Mouse (Mus musculus): ENCODE results near the gene Sel1l3. TPM values are rescaled to one million over a fixed set of nuclear protein-coding genes. Genes with fewer than 3 reads are reported as not detected.

Sel1l3 gene
- polyA plus RNA-seq, 1 experiment: 28.6 TPM

DNA sequence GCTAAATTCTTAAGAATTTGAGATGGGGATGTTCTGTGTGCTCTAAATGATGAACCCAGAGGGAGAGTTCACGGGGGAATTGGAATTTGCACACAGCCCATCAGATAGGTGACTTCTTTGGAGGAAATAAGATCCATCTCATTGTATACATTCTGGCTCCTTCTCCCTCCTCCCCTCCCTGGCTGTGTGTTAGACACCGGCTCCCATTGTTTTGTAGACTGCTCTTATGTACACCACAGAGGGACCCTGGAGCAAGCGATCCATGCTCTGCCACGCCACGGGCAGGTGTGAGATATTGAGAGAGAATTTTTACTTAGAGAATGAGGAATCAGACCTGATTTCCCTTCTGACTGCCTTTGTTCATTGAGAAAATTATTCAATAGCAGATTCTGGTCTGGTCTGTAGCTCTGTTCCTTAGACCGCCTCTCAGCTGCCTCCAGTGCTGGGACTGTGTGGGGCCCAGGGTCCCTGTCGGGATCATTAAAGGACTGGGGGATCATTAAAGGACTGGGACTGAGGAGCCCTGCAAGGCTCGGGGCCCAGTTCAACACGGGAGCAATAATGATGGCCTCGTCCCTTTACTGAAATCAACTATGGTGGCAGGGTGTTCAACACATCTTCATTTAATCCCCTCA, 67.6 kb downstream of the Sel1l3 start:
- Histone ChIP-seq H3K27ac (ENCODE audit: insufficient read depth, low read depth, low read length) (no peak overlapping the region), H3K36me3 (ENCODE audit: control insufficient read depth, insufficient read depth, low read length) (no peaks in the 10 kb centered on the region), H3K4me3 (ENCODE audit: insufficient read depth, low read depth, low read length) (no peak overlapping the region), H3K27me3 (replicated peaks; ENCODE audit: control insufficient read depth, insufficient read depth, low read length) (no peaks in the 10 kb centered on the region), H3K4me1 (ENCODE audit: control insufficient read depth, insufficient read depth, low read length) (no peaks in the 10 kb centered on the region)
- 65% methylated on average over 10 of the region's 10 CpGs for WGBS
- DNase-seq: no peak
- TF ChIP-seq CTCF (conservative IDR thresholded peaks at IDR 0.05; ENCODE audit: insufficient read depth, insufficient read length, low read depth, low read length) (no peak), POLR2A (IDR thresholded peaks at IDR 0.05; ENCODE audit: low read depth, low read length) (no peak)

DNA sequence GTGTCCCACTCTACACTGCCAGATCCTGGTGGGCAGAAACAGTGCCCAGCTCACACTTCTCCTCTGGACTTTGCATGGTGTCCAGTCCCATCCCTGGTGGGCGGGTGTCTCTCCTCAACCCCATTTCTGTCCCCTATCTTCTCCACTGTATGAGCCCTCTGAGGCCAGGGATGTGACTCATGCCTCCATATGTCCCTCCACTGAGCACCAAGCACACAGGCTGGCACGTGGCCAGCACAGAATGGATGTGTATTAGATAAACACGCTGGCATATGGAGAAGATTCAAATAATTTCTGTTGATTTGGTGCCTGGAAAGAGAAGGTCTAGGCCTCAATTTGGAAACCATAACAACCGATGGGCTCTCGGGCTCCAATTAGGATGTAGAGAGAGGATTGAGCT, 71.1 kb downstream of the Sel1l3 start:
- H3K4me1 ChIP-seq (ENCODE audit: control insufficient read depth, insufficient read depth, low read length): no peaks in the 10 kb centered on the region
- TF ChIP-seq CTCF (conservative IDR thresholded peaks at IDR 0.05; ENCODE audit: insufficient read depth, insufficient read length, low read depth, low read length): no peak
- no peak for TF ChIP-seq POLR2A (IDR thresholded peaks at IDR 0.05; ENCODE audit: low read depth, low read length)
- no peak for DNase-seq
- no peaks in the 10 kb centered on the region for H3K36me3 ChIP-seq (ENCODE audit: control insufficient read depth, insufficient read depth, low read length)
- no peak overlapping the region for H3K27ac ChIP-seq (ENCODE audit: insufficient read depth, low read depth, low read length)
- no peak overlapping the region for H3K4me3 ChIP-seq (ENCODE audit: insufficient read depth, low read depth, low read length)
- WGBS: 84% methylated on average over 5 of the region's 5 CpGs
- H3K27me3 ChIP-seq (replicated peaks; ENCODE audit: control insufficient read depth, insufficient read depth, low read length): no peaks in the 10 kb centered on the region

DNA sequence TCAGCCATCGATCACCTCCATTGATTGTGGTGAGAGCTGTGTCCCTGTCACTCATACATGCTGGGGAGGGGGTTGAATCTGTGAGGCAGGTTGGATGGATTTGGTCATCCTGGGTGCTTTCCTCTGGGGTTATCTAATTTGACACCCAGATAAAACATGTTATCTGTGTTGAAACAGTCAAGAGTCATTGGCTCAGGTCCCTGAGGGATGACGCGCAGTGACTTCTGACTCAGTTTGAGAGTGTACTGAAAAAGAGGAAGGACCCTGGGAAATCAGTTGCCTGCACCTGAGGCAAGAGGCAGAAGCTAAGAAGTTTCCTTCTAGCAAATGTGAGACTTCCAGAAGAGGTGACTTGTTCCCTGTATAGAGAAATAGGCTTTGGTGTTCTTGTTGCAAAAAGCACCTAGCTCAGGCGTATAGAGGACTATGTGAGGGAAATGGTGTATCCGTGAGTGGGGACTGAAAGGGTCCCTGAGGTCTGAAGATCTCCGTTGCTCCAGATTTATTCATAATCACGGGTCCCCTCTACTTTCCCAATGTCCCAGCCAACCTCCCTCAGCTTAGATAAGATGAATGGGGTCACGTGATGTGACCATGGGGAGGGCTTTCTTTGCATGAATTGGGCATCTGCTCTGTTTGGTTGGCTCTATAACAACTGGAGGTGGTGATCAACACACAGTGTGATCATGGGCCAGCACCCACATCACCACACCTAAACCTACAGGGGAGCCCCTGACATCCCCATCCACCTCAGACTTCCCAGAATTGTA, 73.4 kb downstream of the Sel1l3 start:
- Histone ChIP-seq H3K36me3 (ENCODE audit: control insufficient read depth, insufficient read depth, low read length) (no peaks in the 10 kb centered on the region), H3K4me3 (ENCODE audit: insufficient read depth, low read depth, low read length) (no peak overlapping the region), H3K27ac (ENCODE audit: insufficient read depth, low read depth, low read length) (no peak overlapping the region), H3K27me3 (replicated peaks; ENCODE audit: control insufficient read depth, insufficient read depth, low read length) (no peaks in the 10 kb centered on the region), H3K4me1 (ENCODE audit: control insufficient read depth, insufficient read depth, low read length) (no peaks in the 10 kb centered on the region)
- no peak for DNase-seq
- no peak for TF ChIP-seq CTCF (conservative IDR thresholded peaks at IDR 0.05; ENCODE audit: insufficient read depth, insufficient read length, low read depth, low read length)
- no peak for TF ChIP-seq POLR2A (IDR thresholded peaks at IDR 0.05; ENCODE audit: low read depth, low read length)
- 90% methylated on average over 8 of the region's 8 CpGs for WGBS

DNA sequence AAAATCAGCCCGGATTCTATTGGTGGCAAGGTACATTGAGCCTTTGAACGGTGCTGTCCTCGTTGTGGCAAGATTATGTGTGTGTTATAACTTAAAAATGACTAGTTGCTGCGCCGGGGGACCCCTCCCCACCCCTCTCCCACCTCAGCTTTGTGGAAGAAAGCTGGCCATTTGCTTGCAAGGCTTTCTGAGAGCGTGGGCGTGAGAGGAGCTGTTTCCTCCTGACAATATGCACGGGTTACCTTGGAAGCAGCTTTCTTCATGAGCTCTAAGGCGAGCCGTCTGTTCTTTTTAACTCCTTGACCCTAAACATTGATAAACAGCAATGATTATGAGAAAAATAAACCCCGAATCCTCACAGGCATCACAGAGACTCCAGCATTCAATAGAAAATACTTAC, 74.2 kb downstream of the Sel1l3 start:
- no peaks in the 10 kb centered on the region for H3K27me3 ChIP-seq (replicated peaks; ENCODE audit: control insufficient read depth, insufficient read depth, low read length)
- no peak for DNase-seq
- TF ChIP-seq CTCF (conservative IDR thresholded peaks at IDR 0.05; ENCODE audit: insufficient read depth, insufficient read length, low read depth, low read length): no peak
- no peak for TF ChIP-seq POLR2A (IDR thresholded peaks at IDR 0.05; ENCODE audit: low read depth, low read length)
- no peak overlapping the region for H3K4me3 ChIP-seq (ENCODE audit: insufficient read depth, low read depth, low read length)
- no peaks in the 10 kb centered on the region for H3K36me3 ChIP-seq (ENCODE audit: control insufficient read depth, insufficient read depth, low read length)
- 56% methylated on average over 11 of the region's 11 CpGs for WGBS
- H3K4me1 ChIP-seq (ENCODE audit: control insufficient read depth, insufficient read depth, low read length): no peaks in the 10 kb centered on the region
- H3K27ac ChIP-seq (ENCODE audit: insufficient read depth, low read depth, low read length): no peak overlapping the region

DNA sequence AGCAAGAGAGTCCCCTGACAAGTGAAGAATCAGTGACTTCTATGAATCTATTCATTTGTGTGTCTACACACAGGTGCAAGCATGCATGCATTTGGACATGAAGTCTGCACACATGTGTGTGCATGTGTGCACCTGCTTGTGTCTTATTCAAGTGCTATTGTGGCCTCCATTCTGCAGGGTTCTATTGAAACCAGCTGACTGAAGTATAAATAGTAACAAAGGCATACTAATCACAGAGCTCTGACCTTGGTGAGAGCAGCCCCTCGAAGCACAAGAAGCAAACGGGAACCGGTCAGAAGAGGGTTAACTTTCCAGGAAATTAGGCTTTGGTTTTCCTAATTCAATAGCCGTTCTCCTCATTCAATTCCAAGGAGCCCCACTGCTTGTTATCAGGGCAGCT, 74.6 kb downstream of the Sel1l3 start:
- WGBS: 53% methylated on average over 4 of the region's 4 CpGs
- no peak overlapping the region for H3K27ac ChIP-seq (ENCODE audit: insufficient read depth, low read depth, low read length)
- no peaks in the 10 kb centered on the region for H3K36me3 ChIP-seq (ENCODE audit: control insufficient read depth, insufficient read depth, low read length)
- no peak for TF ChIP-seq CTCF (conservative IDR thresholded peaks at IDR 0.05; ENCODE audit: insufficient read depth, insufficient read length, low read depth, low read length)
- TF ChIP-seq POLR2A (IDR thresholded peaks at IDR 0.05; ENCODE audit: low read depth, low read length): no peak
- no peaks in the 10 kb centered on the region for H3K4me1 ChIP-seq (ENCODE audit: control insufficient read depth, insufficient read depth, low read length)
- H3K4me3 ChIP-seq (ENCODE audit: insufficient read depth, low read depth, low read length): no peak overlapping the region
- DNase-seq: no peak
- H3K27me3 ChIP-seq (replicated peaks; ENCODE audit: control insufficient read depth, insufficient read depth, low read length): no peaks in the 10 kb centered on the region

DNA sequence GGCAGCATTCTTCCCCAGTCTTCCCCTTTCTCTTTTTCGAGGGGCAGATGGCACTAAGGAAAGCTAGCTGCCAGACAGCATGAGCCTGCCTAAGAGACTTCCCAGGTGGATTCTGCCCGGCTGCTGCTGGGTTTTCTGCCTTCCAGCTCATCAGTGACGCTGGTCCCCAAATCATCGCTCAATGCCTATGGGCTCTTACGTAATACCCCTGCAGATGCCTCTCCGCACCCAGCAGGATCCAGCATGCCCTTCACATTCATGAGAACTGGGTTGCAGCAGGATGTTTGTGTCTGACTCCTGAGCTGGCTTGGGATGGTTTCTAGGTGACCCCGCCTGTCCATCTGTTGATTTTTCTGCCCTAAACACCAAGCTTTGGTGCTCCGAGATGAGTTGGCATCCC, 75.7 kb downstream of the Sel1l3 start:
- Histone ChIP-seq H3K36me3 (ENCODE audit: control insufficient read depth, insufficient read depth, low read length) (no peaks in the 10 kb centered on the region), H3K27ac (ENCODE audit: insufficient read depth, low read depth, low read length) (no peak overlapping the region), H3K4me3 (ENCODE audit: insufficient read depth, low read depth, low read length) (no peak overlapping the region), H3K27me3 (replicated peaks; ENCODE audit: control insufficient read depth, insufficient read depth, low read length) (no peaks in the 10 kb centered on the region), H3K4me1 (ENCODE audit: control insufficient read depth, insufficient read depth, low read length) (no peaks in the 10 kb centered on the region)
- no peak for DNase-seq
- 89% methylated on average over 8 of the region's 8 CpGs for WGBS
- TF ChIP-seq CTCF (conservative IDR thresholded peaks at IDR 0.05; ENCODE audit: insufficient read depth, insufficient read length, low read depth, low read length) (no peak), POLR2A (IDR thresholded peaks at IDR 0.05; ENCODE audit: low read depth, low read length) (no peak)

DNA sequence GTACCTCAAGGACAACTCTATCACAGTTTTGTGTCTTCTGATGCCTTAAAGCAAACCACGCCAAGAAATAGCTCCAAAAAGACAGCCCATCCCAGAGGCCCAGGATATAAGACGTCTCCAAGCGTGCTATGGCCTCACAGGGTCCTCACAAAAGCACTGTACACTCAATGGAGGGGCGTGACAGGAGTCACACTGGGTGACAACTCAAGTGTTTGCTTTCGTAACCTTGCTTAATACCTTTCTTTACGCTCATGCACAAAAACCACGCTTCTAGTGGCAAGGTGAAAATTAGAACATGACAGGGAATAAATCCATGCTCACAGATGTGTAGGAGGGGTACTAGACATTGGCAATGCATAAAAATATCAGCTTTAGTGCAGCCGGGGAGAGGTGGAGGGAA, 77.7 kb downstream of the Sel1l3 start:
- Histone ChIP-seq H3K4me3 (ENCODE audit: insufficient read depth, low read depth, low read length) (no peak overlapping the region), H3K27ac (ENCODE audit: insufficient read depth, low read depth, low read length) (no peak overlapping the region), H3K36me3 (ENCODE audit: control insufficient read depth, insufficient read depth, low read length) (no peaks in the 10 kb centered on the region), H3K27me3 (replicated peaks; ENCODE audit: control insufficient read depth, insufficient read depth, low read length) (no peaks in the 10 kb centered on the region), H3K4me1 (ENCODE audit: control insufficient read depth, insufficient read depth, low read length) (no peaks in the 10 kb centered on the region)
- 82% methylated on average over 8 of the region's 8 CpGs for WGBS
- no peak for DNase-seq
- TF ChIP-seq POLR2A (IDR thresholded peaks at IDR 0.05; ENCODE audit: low read depth, low read length) (no peak), CTCF (conservative IDR thresholded peaks at IDR 0.05; ENCODE audit: insufficient read depth, insufficient read length, low read depth, low read length) (no peak)

All from kidney, adult 2 months (tissue).